Mouse (Mus musculus) activated CD4-positive, CD25-positive, alpha-beta regulatory T cell (primary cell): ENCODE results near the gene Ugp2. TPM values are rescaled to one million over a fixed set of nuclear protein-coding genes. Genes with fewer than 3 reads are reported as not detected.

Experiments
- polyA plus RNA-seq, 2 experiments: library from polyadenylated mRNA; unstranded; fragments of 100-300 nt; shearing (Covaris generic); gene quantifications; one replicate each; pipeline ENCODE4 v1.2.1; 2017

Ugp2 gene
- polyA plus RNA-seq = 10 to 100 TPM; 57.7 to 61.6 TPM

GRCm38 (mm10) chr11:21371122-21371806 is at the start of gene Ugp2:
Gene Ugp2 (minus strand): TSS chr11:21371201.

Other genes starting within 250 kb of the Ugp2 start
- 100 to 1,000 TPM in 1 of 2 experiments, 10 to 100 TPM in 1; 71.0 to 176 TPM for gene Vps54, start 131.9 kb downstream of the Ugp2 start, polyA plus RNA-seq
- gene Wdpcp, start 201.0 kb upstream of the Ugp2 start, polyA plus RNA-seq = 1 to 10 TPM; 1.4 TPM
- gene Mdh1, start 201.2 kb upstream of the Ugp2 start, polyA plus RNA-seq = 100 to 1,000 TPM; 316 to 332 TPM